Mouse (Mus musculus): ENCODE results near the gene Myo1d.

DNA sequence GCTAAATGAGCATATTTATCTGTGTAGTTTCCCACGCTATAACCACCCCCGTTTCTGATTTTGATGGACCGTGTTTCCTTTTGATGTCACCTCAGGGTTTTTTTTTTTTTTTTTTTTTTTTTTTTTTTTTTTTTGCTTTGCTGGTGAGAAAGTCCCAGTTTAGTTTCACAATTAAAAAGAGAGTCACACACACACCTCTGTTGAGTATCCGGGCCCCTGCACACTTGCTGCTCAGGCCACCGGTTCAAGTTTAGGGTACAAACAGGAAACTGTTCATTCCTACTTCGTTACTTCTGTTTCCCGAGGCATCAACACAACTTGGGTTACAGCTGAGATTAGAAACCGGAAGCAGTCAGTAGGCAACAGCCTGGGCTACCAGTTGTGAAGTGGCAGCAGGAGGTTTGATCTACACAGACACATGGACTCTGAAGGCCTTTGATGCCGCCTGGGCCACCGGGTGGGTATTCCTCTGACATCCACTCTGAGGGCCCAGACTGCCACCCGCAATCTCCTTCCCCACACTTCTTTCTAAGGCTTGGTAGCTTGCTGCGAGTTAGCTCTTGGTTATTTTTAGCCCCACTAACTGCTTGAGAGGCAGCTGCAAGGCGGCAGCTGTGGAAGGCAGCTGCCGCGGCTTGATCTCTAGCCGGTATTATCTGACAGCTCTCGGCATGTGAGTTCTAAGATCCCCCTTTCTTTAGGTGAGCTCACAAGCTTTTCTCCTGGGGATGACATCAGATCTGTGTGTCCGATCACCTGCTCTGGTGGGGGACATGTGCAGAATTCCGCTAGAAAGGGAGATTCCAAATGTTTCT, 271.3 kb downstream of the Myo1d start:
- no peak for TF ChIP-seq CTCF (IDR thresholded peaks at IDR 0.05; ENCODE audit: low read depth)
- no peak for TF ChIP-seq EP300 (IDR thresholded peaks at IDR 0.05; ENCODE audit: low read depth)

Measured in liver, embryonic 14.5 days (tissue).